8 mouse cellular contexts compared by ENCODE assay signal in the genomic region with DNA sequence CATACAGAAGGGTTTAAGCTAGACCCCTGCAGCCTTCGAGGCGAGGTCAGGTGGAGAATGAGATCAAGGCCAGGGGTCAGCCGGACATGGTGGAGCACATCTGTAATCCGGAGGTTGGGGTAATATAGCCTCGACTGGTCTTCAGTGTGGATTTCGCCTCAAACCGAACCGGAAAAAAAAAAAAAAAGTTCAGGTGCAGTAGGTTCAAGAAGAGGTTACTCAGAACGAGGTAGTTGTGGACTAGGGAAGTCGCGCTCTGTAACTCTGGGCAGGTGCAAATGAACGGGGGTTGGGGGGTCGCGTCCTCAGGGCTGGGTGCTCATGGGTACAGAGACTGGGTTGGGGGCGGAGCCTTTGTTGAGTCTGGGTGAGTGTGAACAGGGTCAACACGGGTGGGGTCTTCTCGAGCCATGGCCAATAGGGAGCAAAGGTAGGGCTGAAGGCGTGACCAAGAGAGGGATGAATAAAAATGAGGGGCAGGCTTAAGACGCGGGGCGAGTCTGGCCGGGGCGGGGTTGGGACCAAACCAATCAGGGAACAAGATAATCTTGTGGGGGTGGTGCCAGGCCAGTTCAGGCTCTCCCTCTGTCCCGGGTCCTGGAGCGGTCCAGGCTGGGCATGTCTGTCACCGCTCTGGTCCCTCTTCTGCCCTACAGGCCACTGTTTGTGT. TPM values are rescaled to one million over a fixed set of nuclear protein-coding genes. Genes with fewer than 3 reads are reported as not detected.
A peak's percentile ranks its signal among the peaks of the same experiment; 100 is the strongest.
DNase-seq lines count a peak whose midpoint lies in the region; ATAC-seq and TF ChIP-seq lines count a peak whose summit lies in the region.

No protein-coding gene starts in this region.

- H3K27me3 ChIP-seq in hindbrain, embryonic 14.5 days (ENCODE audit: control insufficient read depth, insufficient read depth, low read length), result no peaks in the 10 kb centered on the region; the same call in 1 of the 2 replicates
- peaks cover 80% of the 10 kb centered on the region for H3K27me3 ChIP-seq in megakaryocyte, embryonic 14.5 days (replicated peaks)
- no peaks in the 10 kb centered on the region for H3K27me3 ChIP-seq in spleen, adult 2 months (ENCODE audit: control insufficient read depth, insufficient read depth, low read length)

- ATAC-seq in hindbrain, embryonic 14.5 days (ENCODE audit: low FRiP score), result peak; percentile 80

- H3K4me3 ChIP-seq in hindbrain, embryonic 14.5 days (replicated peaks; ENCODE audit: low read length), result peak overlapping the region; percentile 31
- H3K4me3 ChIP-seq in left cerebral cortex, adult 2 months, result peak overlapping the region; percentile 35
- H3K4me3 ChIP-seq in megakaryocyte, embryonic 14.5 days (replicated peaks), result peak overlapping the region; percentile 88
- peak overlapping the region; percentile 16; the same call in 1 of the 2 replicates for H3K4me3 ChIP-seq in spleen, adult 2 months (ENCODE audit: extremely low read depth, insufficient read depth, insufficient read length)

- H3K36me3 ChIP-seq in hindbrain, embryonic 14.5 days (replicated peaks; ENCODE audit: control insufficient read depth, insufficient read depth), result no peaks in the 10 kb centered on the region
- H3K36me3 ChIP-seq in megakaryocyte, embryonic 14.5 days (replicated peaks; ENCODE audit: low read length), result no peaks in the 10 kb centered on the region
- H3K36me3 ChIP-seq in spleen, adult 2 months (ENCODE audit: control insufficient read depth, insufficient read depth, low read length), result no peaks in the 10 kb centered on the region

- H3K4me1 ChIP-seq in hindbrain, embryonic 14.5 days (replicated peaks; ENCODE audit: control insufficient read depth, insufficient read depth, low read length), result no peaks in the 10 kb centered on the region; the same call in 1 of the 2 replicates
- peaks cover 31% of the 10 kb centered on the region for H3K4me1 ChIP-seq in megakaryocyte, embryonic 14.5 days
- 0 out of 2 replicates have a peak, but pooled peaks cover 3% of the 10 kb centered on the region for H3K4me1 ChIP-seq in spleen, adult 2 months (ENCODE audit: control insufficient read depth, insufficient read depth, insufficient read length)

- 3% methylated on average over 25 of the region's 26 CpGs for WGBS in hindbrain, embryonic 14.5 days
- WGBS in spleen, adult 2 months, result 3% methylated on average over 26 of the region's 26 CpGs

- no peak overlapping the region for H3K27ac ChIP-seq in hindbrain, embryonic 14.5 days
- no peak overlapping the region for H3K27ac ChIP-seq in left cerebral cortex, adult 2 months
- H3K27ac ChIP-seq in spleen, adult 2 months (ENCODE audit: insufficient read depth, low read length), result no peak overlapping the region

- TF ChIP-seq CTCF in left cerebral cortex, adult 2 months (IDR thresholded peaks at IDR 0.05), result no peak; the same call in 1 of the 2 replicates
- TF ChIP-seq CTCF in spleen, adult 2 months (IDR thresholded peaks at IDR 0.05; ENCODE audit: extremely low read depth, insufficient read depth, insufficient read length, insufficient replicate concordance), result no peak

- peak overlapping the region; percentile 44; the same call in 1 of the 2 replicates for H3K9ac ChIP-seq in hindbrain, embryonic 14.5 days

- peak; percentile 67 for DNase-seq in ovary, adult 18-20 months (ENCODE audit: low spot score)
- no peak for DNase-seq in ovary, postnatal 10 days (ENCODE audit: low spot score)
- DNase-seq in cerebellum, postnatal 10 days, result peak; percentile 84 to 90
- DNase-seq in gastrocnemius, adult 18-20 months (ENCODE audit: low spot score), result peak; percentile 84
- peak; percentile 28 for DNase-seq in hindbrain, embryonic 14.5 days (ENCODE audit: low spot score)
- peak; percentile 31 to 55 for DNase-seq in left cerebral cortex, adult 2 months (ENCODE audit: extremely low spot score in 1 of 2, low spot score in 2 of 2)
- DNase-seq in spleen, adult 2 months (ENCODE audit: low read depth in 1 of 2, low spot score in 2 of 2), result peak in 1 of 2 experiments; percentile 28

- peak overlapping the region; percentile 59 for H3K4me2 ChIP-seq in hindbrain, embryonic 14.5 days (replicated peaks)

- H3K9me3 ChIP-seq in hindbrain, embryonic 14.5 days (ENCODE audit: control insufficient read depth, low read length), result no peaks in the 10 kb centered on the region
- 0 out of 2 replicates have a peak, but pooled peaks cover 3% of the 10 kb centered on the region for H3K9me3 ChIP-seq in megakaryocyte, embryonic 14.5 days

- TF ChIP-seq POLR2A in spleen, adult 2 months (IDR thresholded peaks at IDR 0.05; ENCODE audit: low read depth, low read length), result no peak

- intact Hi-C loops in left cerebral cortex, adult 2 months (cut with DNase I), result loop anchor here (5.0 to 10.0 kb wide), 3 partner anchors 64 to 452 kb away; no protein-coding TSS in a partner anchor

RNA-seq across cellular contexts. Expression of a gene that starts 0.4 kb away (rescaled TPM):
- 10 to 100 TPM; 10.9 to 12.9 TPM for total RNA-seq in gastrocnemius, adult 18-20 months (2021)
- polyA plus RNA-seq in hindbrain, embryonic 14.5 days (2014; fragmentation: Nextera tagmentation; extraction: Ambion mirVana), result 0.35 and 0.48 TPM in 2 replicates
- 1 to 10 TPM; 4.8 to 5.0 TPM for total RNA-seq in left cerebral cortex, adult 2 months (2021)
- polyA plus RNA-seq in megakaryocyte, embryonic 14.5 days (2012; ENCODE audit: insufficient read depth, low replicate concordance), result 0.71 TPM in 1 of 2 replicates, not detected in the other
- polyA plus RNA-seq in spleen, adult 2 months (2012; rRNA removed), result 0.53 and 0.55 TPM in 2 replicates

RNA-seq across cellular contexts. Expression of a gene that starts 14.3 kb away (rescaled TPM):
- total RNA-seq in gastrocnemius, adult 18-20 months (2021), result 1 to 10 TPM; 3.1 to 3.6 TPM
- 0.09 and 0.29 TPM in 2 replicates for polyA plus RNA-seq in hindbrain, embryonic 14.5 days (2014; fragmentation: Nextera tagmentation; extraction: Ambion mirVana)
- total RNA-seq in left cerebral cortex, adult 2 months (2021), result 1 to 10 TPM in 1 of 2 experiments, under 1 TPM in 1; 1.00 to 1.4 TPM
- not detected in 2 replicates for polyA plus RNA-seq in megakaryocyte, embryonic 14.5 days (2012; ENCODE audit: insufficient read depth, low replicate concordance)
- polyA plus RNA-seq in spleen, adult 2 months (2012; rRNA removed), result 0.75 and 0.88 TPM in 2 replicates

RNA-seq across cellular contexts. Expression of a gene that starts 57.3 kb away (rescaled TPM):
- total RNA-seq in gastrocnemius, adult 18-20 months (2021), result 1 to 10 TPM; 6.9 TPM
- 11.9 TPM in 2 replicates for polyA plus RNA-seq in hindbrain, embryonic 14.5 days (2014; fragmentation: Nextera tagmentation; extraction: Ambion mirVana)
- total RNA-seq in left cerebral cortex, adult 2 months (2021), result 10 to 100 TPM; 12.6 to 14.5 TPM
- polyA plus RNA-seq in megakaryocyte, embryonic 14.5 days (2012; ENCODE audit: insufficient read depth, low replicate concordance), result 23.9 and 25.4 TPM in 2 replicates
- 41.7 and 56.1 TPM in 2 replicates for polyA plus RNA-seq in spleen, adult 2 months (2012; rRNA removed)

Comparison
In these comparisons a context has a peak if more than half of its experiments do, and no peak if none do; other contexts are left out.
1. H3K4me3 ChIP-seq: peak in every context shown above with its lines; median percentile 88 in megakaryocyte, embryonic 14.5 days; 35 in left cerebral cortex, adult 2 months; 31 in hindbrain, embryonic 14.5 days; 16 in spleen, adult 2 months.